Mouse (Mus musculus) kidney, embryonic 15.5 days (tissue): Measurements from ENCODE around the gene Ly6c2. TPM values are rescaled to one million over a fixed set of nuclear protein-coding genes. Genes with fewer than 3 reads are reported as not detected.
"Not testable (repeated sequence)": the region's sequence is repeated elsewhere in the genome, so short reads cannot be mapped to it uniquely, and the experiment has no call there.

Experiments
- ATAC-seq: fragments of 200-750 bp; cut with Nextera tagmentation; replicated peaks from 2 replicates; pipeline ENCODE4 v1.8.0; 2017; ENCODE audit warnings: moderate TSS enrichment; ENCODE audit not compliant: low FRiP score
- H3K27ac ChIP-seq: fragments of 300-500 bp; sonication (generic); 2 replicates; pipeline ENCODE4 v1.5.1; 2015; ENCODE audit warnings: mild to moderate bottlenecking, inconsistent platforms
- H3K27me3 ChIP-seq: fragments of 300-500 bp; sonication (generic); 2 replicates; pipeline ENCODE4 v1.6.1; 2015; ENCODE audit warnings: inconsistent platforms
- H3K36me3 ChIP-seq: fragments of 300-500 bp; sonication (generic); 2 replicates; pipeline ENCODE4 v1.6.1; 2015; ENCODE audit warnings: inconsistent platforms
- H3K4me1 ChIP-seq: fragments of 300-500 bp; sonication (generic); 2 replicates; pipeline ENCODE4 v1.6.1; 2015; ENCODE audit warnings: inconsistent platforms
- H3K4me2 ChIP-seq: fragments of 300-500 bp; sonication (generic); 2 replicates; pipeline ENCODE4 v1.6.1; 2015; ENCODE audit warnings: moderate library complexity, mild to moderate bottlenecking, inconsistent platforms
- H3K4me3 ChIP-seq: fragments of 300-500 bp; sonication (generic); replicated peaks from 2 replicates; pipeline ENCODE4 v1.5.1; 2015; ENCODE audit warnings: mild to moderate bottlenecking, inconsistent platforms
- H3K9ac ChIP-seq: fragments of 300-500 bp; sonication (generic); 2 replicates; pipeline ENCODE4 v1.6.1; 2015; ENCODE audit warnings: mild to moderate bottlenecking, inconsistent platforms
- H3K9me3 ChIP-seq: fragments of 300-500 bp; sonication (generic); replicated peaks from 2 replicates; pipeline ENCODE4 v1.6.1; 2016; ENCODE audit warnings: inconsistent platforms
- WGBS: fragments of 180-500 bp; shearing (Covaris S2); methylation state at CpG from one replicate; pipeline ENCODE4 v1.1.7; 2015; ENCODE audit warnings: mixed read lengths; 5-methylcytosine and 5-hydroxymethylcytosine counted together
- polyA plus RNA-seq: library from polyadenylated mRNA; unstranded; fragments of >200 nt; fragmentation: Nextera tagmentation; extraction: Ambion mirVana; gene quantifications from 2 replicates; pipeline ENCODE4 v1.2.1, GENCODE M21; 2015

The Ly6c2 gene
- polyA plus RNA-seq, 1 experiment from 2014 or later = 1.6 TPM

DNA sequence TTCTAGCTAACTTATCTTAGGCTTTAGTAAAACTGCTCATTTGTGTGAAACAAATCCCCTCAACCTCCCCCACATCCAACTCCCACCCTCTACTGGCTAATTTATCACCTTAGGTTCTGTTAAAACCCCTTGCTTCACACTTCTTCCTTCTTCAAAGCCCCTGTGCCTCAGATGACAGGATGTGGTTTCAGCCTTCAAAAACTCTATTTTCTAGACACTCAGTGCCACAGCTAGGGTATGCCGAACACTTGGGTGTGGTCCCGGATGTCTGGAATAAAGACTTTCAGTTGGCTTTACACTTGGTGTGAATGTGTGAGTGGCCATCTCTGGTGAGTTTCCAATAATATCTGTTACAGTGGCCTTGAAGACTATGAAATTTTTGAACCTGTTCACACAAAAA is 4.8 kb upstream of the Ly6c2 start:
- ATAC-seq = no peak
- H3K4me1 ChIP-seq = no peaks in the 10 kb centered on the region
- H3K9ac ChIP-seq = no peak overlapping the region
- no peaks in the 10 kb centered on the region for H3K36me3 ChIP-seq
- H3K27me3 ChIP-seq = no peaks in the 10 kb centered on the region
- H3K4me3 ChIP-seq = no peak overlapping the region
- 56% methylated on average over 2 of the region's 2 CpGs for WGBS
- H3K4me2 ChIP-seq = no peak overlapping the region
- no peak overlapping the region for H3K27ac ChIP-seq
- no peaks in the 10 kb centered on the region for H3K9me3 ChIP-seq

DNA sequence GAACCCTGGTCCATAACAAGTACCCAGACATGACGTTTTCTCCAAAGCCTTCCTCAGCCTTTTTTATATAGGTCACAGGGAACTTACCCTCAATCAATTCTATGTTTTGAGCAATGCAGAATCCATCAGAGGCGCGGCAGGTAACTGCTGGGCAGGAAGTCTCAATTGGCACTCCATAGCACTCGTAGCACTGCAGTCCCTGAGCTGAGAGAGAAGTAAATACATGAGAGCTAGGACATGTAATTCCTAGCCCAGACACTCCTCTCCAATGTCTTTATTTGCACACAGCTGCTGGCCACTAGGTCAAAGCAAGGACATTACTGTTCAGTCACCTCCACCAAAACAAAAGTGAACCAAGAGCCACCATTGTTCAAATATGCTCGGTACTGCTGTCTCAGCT is 1.3 kb downstream of the Ly6c2 start:
- H3K27ac ChIP-seq, H3K9me3 ChIP-seq, H3K4me1 ChIP-seq, H3K4me3 ChIP-seq, H3K4me2 ChIP-seq, H3K27me3 ChIP-seq, H3K36me3 ChIP-seq, ATAC-seq, H3K9ac ChIP-seq: not testable (repeated sequence)
- WGBS = 73% methylated on average over 2 of the region's 5 CpGs

GRCm38 (mm10) chr15:75099261-75099660 is 12.5 kb downstream of the Ly6c2 start:
- ATAC-seq = no peak
- Histone ChIP-seq H3K36me3 (no peaks in the 10 kb centered on the region), H3K4me2 (no peak overlapping the region), H3K9ac (no peak overlapping the region), H3K4me1 (no peaks in the 10 kb centered on the region), H3K9me3 (no peaks in the 10 kb centered on the region), H3K4me3 (no peak overlapping the region), H3K27me3 (no peaks in the 10 kb centered on the region), H3K27ac (no peak overlapping the region)
- 81% methylated on average over 10 of the region's 10 CpGs for WGBS

- not testable (repeated sequence) for H3K36me3 ChIP-seq, H3K9ac ChIP-seq, H3K27ac ChIP-seq, H3K4me1 ChIP-seq, ATAC-seq, H3K27me3 ChIP-seq, H3K4me2 ChIP-seq, H3K4me3 ChIP-seq, H3K9me3 ChIP-seq
- 9% methylated on average over 2 of the region's 2 CpGs for WGBS
Observed at GRCm38 (mm10) chr15:75088041-75088440, 23.7 kb downstream of the Ly6c2 start.

- no peaks in the 10 kb centered on the region for H3K4me1 ChIP-seq
- no peaks in the 10 kb centered on the region for H3K9me3 ChIP-seq
- no peak for ATAC-seq
- H3K4me2 ChIP-seq = no peak overlapping the region
- no peak overlapping the region for H3K9ac ChIP-seq
- H3K27ac ChIP-seq = no peak overlapping the region
- H3K36me3 ChIP-seq = no peaks in the 10 kb centered on the region
- WGBS = 85% methylated on average over 4 of the region's 4 CpGs
- H3K4me3 ChIP-seq = no peak overlapping the region
- no peaks in the 10 kb centered on the region for H3K27me3 ChIP-seq
Observed at GRCm38 (mm10) chr15:75069965-75070364, 41.8 kb downstream of the Ly6c2 start.

DNA sequence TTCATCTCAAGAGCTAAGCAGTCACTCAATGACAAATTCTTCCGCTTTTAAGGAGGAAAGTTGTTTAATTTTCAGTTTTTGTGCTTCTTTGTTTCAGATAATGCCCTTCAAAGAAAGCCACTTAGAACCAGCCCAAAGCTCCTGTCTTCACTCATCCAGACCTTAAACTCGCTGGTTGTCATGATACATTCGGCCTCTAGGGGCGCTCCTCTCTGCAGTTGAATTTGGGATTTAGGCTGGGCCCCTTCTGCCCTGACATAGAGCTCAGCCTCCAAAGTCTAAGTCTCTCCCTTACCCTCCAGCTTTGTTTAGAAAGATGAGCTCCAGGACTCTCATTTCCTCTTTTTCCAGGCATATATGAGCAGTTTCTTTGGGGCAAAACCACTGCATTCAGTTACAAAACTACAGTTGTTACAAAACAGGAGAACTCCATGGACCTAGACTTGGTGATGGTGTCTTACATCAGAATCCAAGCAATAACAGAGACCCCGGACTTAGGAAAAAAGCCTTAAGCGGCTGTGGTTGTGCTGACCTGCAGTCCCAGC is 49.7 kb downstream of the Ly6c2 start:
- 35% methylated on average over 6 of the region's 6 CpGs for WGBS

DNA sequence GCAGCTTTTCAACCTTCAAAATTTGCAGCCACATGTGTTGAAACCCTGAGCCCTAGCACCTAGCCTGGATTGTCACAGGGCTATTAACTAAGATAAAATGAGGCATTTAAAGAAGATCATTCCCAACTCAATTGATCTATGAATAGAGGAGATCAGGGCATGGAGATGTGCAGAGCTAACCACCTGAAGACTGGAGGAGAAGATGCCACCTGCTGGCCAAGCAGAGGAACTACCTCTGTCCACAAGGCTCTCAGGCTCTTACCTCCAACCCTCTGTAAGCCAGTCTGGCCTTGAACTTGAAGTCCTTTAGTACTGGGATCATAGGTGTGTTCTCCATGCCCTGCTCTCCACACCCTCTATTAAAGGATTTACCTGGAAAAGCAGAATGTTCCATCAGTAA is 51.3 kb downstream of the Ly6c2 start:
- no peaks in the 10 kb centered on the region for H3K9me3 ChIP-seq
- no peak for ATAC-seq

More for the DNA sequence above, 49.7 kb downstream of the Ly6c2 start:
- not testable (repeated sequence) for H3K36me3 ChIP-seq, H3K27ac ChIP-seq, H3K9ac ChIP-seq, H3K4me3 ChIP-seq, H3K9me3 ChIP-seq, H3K4me1 ChIP-seq, H3K27me3 ChIP-seq, ATAC-seq, H3K4me2 ChIP-seq

More for the DNA sequence above, 51.3 kb downstream of the Ly6c2 start:
- Histone ChIP-seq H3K4me3 (no peak overlapping the region), H3K27ac (no peak overlapping the region), H3K27me3 (no peaks in the 10 kb centered on the region), H3K9ac (no peak overlapping the region), H3K4me2 (no peak overlapping the region), H3K36me3 (no peaks in the 10 kb centered on the region), H3K4me1 (no peaks in the 10 kb centered on the region)

Other genes with a start within 250 kb of the Ly6c2 start
- 0.09 and 0.10 TPM in 2 replicates for gene 2010109I03Rik, start 214.9 kb downstream of the Ly6c2 start, polyA plus RNA-seq
- 0.28 and 0.44 TPM in 2 replicates for gene Ly6i, start 128.5 kb downstream of the Ly6c2 start, polyA plus RNA-seq
- 441 and 455 TPM in 2 replicates for gene Ly6a, start 113.9 kb downstream of the Ly6c2 start, polyA plus RNA-seq
- gene Ly6c1, start 63.1 kb downstream of the Ly6c2 start, polyA plus RNA-seq = 12.1 and 13.0 TPM in 2 replicates
- 0.18 and 0.70 TPM in 2 replicates for gene Ly6g, start 43.3 kb upstream of the Ly6c2 start, polyA plus RNA-seq
- 15.5 and 15.8 TPM in 2 replicates for gene BC025446, start 104.4 kb upstream of the Ly6c2 start, polyA plus RNA-seq
- not detected in 2 replicates for gene Ly6f, start 156.5 kb upstream of the Ly6c2 start, polyA plus RNA-seq